Mouse (Mus musculus) ovary, adult 18-20 months (tissue): Measurements from ENCODE around the gene Dcbld2.

Source experiments
- DNase-seq: peaks from one replicate; pipeline ENCODE4 v3.0.0; 2022; ENCODE audit warnings: low spot score, mixed read lengths

Dcbld2 gene

DNA sequence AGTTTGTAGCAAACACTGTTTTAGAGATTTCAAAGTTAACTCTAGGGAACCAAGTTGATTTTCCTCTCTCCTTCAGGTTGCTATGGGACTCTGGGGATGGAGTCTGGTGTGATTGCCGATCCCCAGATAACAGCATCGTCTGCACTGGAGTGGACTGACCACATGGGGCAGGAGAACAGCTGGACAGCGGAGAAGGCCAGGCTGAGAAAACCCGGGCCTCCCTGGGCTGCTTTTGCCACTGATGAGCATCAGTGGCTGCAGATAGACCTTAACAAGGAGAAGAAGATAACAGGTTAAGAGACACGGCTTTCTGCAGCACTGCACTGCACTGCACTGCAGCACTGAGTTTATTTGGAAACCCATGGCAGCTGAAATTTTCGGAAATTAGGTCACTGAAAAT lies 42.4 kb downstream of the Dcbld2 start:
- DNase-seq: no peak

DNA sequence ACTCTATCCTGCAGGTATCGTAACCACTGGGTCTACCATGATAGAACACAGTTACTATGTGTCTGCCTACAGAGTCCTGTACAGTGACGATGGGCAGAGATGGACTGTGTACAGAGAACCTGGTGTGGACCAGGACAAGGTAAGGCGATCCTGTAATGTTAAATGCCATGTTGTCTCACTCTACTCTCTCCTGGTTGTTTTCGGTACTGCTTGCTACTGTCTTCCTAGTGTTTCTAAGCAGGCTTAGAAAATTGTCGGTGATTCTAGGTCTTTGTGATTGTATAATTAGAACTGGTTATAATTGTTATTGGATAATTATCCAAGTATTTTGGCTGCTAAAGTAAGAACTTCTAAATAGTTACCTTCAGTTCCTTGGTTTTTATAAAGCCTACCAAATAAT lies 43.4 kb downstream of the Dcbld2 start:
- DNase-seq: no peak

DNA sequence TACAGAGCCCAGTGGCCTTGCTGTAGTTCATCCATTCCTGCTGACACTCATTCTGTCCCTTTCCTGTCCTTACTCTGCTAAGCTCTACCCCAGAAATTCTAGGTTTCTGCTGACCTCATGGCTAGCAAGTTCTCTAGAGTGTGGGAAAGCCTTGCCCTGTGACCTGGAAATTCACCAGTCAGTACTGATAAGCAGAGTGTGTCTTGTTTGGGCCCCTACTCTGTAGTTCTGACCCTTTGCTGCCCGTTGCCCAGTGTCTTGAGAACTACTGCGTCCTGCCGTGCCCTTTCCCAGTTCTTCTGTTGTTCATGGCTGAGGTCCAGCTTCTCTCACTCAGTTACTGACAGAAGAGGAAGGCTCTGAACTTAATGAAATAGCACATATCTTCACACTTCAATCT lies 44.9 kb downstream of the Dcbld2 start:
- DNase-seq: no peak

DNA sequence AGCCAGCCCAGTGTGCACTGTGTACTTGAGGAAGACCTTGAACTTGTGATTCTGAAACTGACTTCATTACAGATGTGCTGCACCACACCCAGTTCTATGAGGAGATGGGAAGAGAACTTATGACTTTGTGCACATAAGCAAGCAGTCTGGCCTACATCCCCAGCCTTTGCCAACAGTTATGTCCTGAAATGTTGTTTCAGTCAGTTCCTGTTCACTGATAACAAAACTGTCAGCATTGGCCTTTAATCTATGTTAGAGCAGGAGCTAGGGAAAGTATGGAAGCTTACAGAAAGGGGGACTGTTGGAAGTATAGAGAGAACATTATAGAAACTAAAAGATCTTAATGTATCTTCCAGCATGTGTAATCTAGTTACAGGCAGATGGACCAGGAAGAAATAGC lies 45.6 kb downstream of the Dcbld2 start:
- DNase-seq: no peak

DNA sequence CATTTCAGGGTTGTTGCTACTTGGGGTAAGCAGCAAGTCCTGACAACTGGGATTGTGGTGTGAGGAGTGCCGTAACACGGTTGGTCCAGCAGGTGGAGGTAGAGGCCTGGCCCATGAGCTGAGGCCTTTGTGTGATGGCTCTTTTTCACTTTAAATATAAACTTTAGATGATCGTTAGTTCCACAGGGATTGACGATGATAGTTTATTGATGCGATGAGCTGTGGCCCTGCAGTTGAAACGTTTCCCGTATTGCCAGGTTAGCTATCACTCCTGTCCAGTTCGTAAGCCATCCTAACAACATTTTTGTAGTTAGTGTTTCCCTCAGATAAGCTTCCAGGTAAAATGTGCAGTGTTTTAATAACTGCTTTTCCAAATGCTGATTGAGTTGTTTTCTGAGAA lies 46.4 kb downstream of the Dcbld2 start:
- peak; percentile 24 for DNase-seq

DNA sequence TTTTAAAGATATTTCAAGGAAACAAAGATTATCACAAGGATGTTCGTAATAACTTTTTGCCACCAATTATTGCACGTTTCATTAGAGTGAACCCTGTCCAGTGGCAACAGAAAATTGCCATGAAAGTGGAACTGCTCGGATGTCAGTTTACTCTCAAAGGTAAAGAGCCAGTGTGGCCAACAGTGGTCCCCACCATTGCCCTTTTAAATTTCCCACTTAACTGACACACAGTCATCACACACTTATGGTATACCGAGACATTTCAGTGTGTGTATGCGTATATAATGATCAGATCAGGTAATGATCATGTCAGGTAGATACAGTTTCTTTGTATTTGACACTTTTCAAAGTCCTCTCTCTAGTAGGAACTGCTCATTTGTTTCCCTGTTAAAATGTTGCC lies 46.9 kb downstream of the Dcbld2 start:
- no peak for DNase-seq

DNA sequence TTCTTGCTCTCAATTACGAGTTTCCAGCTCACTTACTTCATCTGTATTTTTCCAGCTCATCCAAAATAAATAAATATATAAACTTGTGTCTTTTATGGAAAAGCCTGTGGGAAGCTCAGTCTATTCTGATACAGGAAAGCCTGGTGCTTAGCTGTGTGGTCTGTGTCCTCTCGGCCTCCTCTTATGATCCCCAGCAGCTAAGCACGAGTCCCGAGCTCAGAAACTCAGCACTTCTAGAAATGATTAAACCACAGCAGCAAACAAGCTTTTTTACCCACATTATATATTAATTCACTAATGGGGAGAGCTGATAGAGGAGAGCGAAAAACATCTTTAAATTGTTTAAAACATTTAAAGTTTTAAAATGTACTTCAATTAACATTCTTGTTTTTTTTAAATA lies 48.2 kb downstream of the Dcbld2 start:
- DNase-seq: no peak

DNA sequence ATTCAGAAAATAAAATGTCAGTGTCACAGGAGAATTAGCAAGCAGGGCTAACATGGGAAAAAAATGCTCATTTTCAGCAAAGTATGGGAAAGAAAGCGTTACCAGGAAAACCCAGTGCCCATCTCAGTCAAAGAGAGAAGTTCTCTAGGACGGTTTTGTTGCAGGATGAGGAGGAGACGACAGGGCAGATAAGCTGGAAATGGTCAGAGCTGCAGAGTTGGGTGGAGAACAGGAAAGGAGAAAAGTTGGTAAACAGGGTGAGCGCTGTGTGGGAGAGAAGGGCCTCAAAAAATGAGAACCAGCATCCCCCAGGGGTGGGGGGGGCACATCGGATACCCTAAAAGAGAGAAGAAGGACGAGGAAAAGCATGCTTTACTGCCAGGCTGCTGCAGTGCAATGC lies 48.7 kb downstream of the Dcbld2 start:
- no peak for DNase-seq

DNA sequence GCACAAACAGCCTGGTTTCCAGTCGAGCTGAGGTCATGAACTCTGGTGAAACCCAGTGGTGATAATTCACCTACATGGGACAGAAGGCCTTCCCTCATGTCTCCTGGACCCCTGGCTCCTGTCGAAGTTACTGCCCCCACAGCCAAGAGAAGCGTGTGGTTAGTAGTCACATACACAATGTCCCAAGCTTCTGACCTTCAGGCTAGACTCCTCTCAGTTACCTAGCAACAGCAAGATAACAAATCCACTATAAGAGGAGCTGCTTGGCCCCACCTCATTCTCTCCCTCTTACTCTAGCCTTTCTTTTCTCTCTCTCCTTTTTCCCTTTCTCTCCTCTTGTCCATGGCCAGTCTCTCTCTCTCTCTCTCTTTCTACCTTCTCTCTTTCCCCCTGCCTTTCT lies 51.7 kb downstream of the Dcbld2 start:
- peak; percentile 29 for DNase-seq

DNA sequence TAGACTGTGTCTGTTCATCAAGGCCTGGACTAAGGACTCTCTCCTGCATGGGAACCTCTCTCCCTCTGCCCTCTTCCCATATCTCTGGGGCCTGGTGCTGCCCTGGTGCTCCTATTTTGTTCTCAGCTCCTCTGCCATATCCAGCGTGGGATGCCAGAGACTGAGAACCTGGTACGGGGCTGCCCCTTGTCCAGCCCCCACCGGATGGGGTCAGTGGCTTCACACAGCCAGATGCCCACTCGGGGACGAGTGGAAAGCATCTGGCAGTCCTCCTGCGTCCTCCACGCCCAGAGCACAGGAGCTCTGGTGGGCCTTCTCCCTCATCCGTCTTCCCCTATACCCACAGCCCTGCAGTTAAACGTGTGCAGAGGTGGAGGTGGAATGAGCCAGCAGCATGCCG lies 52.1 kb downstream of the Dcbld2 start:
- DNase-seq: no peak

DNA sequence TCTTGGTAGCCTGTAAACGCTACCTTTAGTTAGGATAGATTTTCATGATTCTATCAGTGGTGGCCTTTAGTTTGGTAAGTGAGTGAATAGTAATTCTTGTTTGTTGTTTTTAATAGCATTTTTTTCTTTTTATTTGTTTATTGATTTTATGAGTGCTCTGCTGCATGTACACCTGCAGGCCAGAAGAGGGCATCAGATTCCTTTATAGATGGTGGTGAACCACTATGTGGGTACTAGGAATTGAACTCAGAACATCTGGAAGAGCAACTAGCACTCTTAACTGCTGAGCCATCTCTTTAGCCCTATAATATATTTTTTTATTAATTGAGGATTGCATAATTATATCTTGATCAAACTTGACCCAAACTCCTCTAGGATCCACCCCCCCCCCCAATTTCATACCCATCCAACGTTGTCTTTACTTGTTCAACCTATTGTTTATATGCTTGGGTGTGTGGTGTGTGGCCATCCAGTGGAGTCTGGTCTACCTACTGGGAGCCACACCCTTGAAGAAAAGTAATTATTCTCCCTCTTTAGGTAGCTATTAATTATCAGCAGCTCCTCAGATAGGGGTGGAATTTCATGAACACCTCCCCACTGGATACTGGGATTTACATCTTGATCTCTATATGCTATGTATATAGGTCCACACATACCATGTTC lies 53.7 kb downstream of the Dcbld2 start:
- DNase-seq: no peak

DNA sequence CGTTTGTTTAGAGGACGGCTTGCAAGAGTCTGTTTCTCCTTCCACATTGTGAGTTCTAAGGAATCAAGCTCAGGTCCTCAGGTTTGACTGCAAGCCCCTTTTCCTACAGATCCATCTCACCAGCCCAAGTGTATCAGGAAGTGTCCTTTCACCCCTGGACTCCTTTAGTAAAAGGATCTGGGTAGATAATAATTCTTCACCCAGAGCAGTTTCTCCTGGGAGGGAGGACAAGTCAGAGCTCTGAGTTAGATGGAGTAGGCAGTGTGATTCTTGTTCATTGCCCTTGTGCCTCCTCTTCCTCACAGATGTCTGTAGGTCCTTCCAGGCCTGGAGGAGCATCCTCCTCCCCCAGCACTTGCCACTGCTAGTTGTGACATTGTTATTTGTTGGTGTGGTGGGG lies 54.3 kb downstream of the Dcbld2 start:
- no peak for DNase-seq

DNA sequence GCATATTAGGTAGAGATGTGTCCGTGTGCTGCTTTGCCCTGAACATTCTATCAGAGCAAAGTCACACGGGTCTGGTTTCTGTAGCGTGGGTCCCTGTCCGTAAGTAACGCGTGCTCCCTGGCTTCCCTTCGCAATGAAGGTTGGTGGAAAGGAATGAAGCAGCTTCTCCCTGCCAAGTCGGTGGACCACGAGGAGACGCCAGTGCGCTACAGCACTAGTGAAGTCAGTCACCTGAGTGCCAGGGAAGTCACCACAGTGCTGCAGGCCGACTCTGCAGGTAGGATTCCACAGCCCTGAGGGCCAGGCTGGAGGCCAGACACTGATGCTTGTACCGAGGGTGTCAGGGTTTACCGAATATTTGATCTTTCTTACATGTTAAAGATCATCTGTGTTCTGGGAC lies 55.8 kb downstream of the Dcbld2 start:
- DNase-seq: no peak

DNA sequence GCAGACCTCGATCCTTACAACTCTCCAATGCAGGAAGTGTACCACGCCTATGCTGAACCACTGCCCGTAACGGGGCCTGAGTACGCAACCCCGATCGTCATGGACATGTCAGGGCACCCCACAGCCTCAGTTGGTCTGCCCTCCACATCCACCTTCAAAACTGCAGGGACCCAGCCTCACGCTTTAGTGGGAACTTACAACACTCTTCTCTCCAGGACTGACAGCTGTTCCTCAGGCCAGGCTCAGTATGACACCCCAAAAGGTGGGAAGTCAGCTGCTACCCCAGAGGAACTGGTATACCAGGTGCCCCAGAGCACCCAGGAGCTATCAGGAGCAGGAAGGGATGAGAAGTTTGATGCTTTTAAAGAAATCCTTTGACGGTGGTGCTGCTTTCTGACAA lies 57.2 kb downstream of the Dcbld2 start:
- DNase-seq: no peak

DNA sequence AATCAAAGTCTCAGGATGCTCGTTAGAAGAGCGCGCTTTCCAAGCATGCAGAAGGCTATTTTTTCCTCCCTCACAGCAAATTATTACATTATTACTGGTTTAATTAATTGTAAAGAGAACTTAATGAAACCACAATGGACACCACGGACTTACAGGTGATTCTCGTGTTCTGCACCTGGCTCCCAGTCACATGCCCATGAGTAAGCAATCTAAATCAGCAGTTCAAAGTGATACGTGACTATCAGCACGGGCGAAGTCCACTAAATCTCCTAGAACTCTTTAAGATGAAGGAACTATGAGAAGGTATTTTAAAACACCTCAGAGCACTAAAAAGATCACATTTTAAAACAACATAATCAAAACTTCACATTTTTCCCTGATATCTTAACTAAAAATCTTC lies 61.8 kb downstream of the Dcbld2 start:
- no peak for DNase-seq

DNA sequence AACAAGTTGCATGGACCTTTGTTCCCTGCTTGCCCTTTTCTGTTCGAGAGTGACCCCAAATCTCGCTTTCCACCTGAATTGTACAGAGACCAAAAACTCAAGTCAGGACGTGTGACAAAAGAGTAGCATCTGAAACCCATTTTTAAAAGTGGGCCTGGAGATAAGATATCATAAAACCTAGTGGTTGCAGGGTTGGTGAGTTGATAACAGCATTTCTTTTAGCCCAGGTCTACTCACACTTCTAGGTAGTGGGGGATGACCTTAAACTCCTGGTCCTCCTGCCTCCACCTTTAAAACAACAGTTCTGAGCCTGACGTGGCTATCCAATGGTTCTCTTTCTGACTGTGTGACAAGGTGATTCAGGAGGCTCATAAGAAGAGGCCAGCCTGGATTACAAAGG lies 62.6 kb downstream of the Dcbld2 start:
- DNase-seq: no peak

DNA sequence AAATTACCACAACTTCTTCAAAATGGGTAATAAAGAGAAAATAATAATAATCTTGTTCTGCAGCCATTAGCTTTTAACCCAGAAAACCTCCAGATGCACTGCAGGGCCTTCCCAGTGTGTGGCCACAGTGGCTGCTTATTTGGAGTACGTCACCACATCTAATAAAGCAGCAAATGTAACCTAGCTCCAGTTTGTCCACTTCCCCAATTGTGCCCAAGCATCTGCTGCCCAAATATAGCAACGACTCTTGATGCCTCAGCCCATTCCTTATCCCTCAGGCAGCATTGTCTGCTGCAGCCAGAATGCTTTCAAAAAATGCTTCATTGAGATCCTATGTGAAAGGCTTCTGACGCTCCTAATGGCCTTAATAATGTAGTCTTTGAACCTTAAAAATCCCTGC lies 66.6 kb downstream of the Dcbld2 start:
- no peak for DNase-seq

DNA sequence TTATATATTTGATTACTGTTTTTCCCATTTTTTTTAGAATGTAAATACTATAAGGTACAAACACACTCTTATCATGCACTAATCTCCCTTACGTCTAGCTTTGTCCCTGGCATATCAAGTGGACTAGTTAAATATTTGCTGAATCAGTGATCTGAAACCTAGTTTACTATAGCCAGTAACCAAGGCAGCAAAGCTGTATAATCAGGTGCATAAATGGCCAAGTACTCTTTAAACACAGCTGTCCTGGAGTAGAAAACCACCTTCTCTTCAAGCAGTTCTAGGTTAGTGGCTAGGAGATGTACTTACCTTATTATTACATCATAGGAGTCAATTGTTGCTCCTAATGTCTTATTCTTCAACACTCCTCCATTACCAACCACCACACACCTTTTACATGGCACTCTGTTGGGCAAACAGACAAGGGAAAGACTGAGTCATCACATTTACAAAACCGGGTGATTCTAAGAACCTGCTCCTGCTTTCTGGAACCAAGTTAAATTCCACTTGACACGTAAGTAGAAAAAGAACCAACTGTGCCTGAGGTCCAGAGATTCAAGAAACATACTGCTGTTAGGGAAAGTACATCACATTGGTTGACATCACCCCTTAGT lies 67.4 kb downstream of the Dcbld2 start:
- DNase-seq: no peak

DNA sequence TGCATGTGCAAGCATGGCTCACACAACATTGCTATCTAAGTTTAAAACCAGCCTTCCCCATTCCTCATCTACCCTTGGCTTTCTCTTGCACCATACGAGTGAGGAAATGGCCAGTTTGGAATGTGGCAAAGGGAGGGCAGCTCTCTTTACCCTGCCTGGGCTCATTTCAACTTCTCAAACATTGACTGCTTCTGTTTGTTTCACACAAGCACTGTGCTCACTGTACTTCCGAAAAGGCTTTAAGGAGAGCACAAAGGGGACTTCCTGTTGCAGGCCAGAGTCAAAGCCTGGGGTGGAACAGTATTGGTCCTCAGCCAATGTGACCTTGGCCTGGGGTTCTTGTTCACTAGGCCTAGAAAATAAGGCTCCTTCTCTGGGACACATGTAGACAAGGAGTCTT lies 68.1 kb downstream of the Dcbld2 start:
- no peak for DNase-seq

DNA sequence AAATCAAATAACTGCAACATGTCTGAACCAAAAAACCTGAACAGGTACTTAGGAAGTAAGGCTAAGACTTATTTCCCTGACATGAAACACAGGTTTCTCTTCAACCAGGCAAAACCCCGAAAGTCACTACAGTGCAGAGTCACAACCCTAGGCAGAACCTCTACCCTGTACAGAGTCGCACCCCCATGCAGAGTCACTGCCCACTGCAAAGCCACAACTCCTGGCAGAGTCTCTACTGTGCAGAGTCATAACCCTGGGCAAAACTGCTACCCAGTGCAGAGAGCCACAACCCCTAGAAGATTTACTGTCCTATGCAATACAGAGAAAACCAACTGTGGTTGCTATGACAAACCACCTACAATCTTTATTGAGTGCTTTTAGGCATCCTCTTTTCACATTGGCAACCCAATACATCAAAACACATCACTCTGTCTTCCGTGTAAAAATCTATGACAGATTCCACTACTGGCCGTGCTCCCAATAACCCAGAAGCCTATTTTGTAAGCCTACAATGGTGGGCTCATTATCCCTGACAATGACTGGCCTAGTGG lies 71.7 kb downstream of the Dcbld2 start:
- no peak for DNase-seq

DNA sequence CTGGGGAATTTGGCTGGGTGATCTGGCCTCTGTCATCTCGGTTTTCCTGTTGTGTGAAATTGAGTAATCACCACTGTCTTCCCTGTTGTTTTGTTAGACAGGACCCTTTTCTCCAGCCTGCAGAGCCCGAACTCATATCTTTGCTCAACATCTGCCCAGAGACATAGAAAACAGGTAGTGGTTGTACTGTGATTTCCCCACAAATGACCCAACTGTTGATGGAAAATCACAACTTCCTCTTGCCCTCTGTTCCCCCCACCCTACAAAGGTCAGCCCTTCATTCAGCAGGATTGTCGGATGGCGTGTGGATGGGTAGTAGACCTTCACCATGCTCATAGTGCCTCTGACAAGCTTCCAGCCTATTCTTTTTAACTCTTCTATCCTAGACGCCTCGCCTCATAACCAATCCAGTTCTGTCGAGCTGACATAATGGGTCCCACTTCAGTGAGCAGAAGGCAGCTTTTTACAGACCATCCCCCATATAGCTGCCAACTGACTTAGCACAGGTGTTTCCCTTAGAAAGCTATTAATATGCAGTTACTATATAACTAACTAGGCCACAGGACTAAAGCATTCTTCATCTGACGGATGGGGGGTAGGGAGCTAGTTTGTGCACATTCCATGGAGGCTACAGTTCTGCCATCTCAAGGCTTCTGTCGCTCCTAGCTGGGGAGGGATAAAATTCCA lies 73.1 kb downstream of the Dcbld2 start:
- DNase-seq: no peak

DNA sequence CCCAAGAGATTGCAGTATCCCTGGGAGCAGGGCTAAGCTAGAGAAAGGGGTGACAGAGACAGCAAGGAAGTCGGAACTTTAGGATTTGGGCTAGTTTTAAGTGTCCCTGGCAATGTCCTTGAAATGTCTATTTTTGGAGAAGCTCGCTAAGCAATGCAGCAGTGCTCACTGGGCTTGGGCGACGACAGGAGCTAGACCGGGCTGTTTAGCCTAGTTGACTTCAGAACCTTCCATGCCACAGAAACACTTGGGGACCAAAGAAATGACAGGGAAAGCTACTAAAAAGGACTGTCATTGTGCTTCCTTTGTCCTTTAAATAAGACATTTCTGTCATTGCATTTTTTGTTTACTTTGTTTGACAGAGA lies 73.6 kb downstream of the Dcbld2 start:
- DNase-seq: no peak

DNA sequence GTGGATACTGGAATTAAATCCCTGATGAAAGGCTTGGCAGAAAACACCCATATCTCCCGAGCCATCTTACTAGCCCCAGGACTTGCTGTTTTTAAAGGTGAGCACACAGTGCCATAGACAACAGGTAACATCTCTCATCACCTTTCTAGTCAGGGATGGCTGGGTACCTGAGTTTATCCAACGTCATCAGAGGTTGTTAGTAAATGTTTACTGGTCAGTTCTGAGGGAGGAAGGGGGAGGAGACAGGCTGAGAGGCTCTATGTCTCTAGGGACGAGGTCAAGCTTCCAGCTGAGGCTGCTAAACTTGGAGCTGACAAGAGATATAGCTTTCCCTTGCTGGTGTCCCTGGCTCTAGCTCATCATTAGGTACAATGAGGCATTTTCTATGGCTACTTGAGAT lies 74.1 kb downstream of the Dcbld2 start:
- no peak for DNase-seq

DNA sequence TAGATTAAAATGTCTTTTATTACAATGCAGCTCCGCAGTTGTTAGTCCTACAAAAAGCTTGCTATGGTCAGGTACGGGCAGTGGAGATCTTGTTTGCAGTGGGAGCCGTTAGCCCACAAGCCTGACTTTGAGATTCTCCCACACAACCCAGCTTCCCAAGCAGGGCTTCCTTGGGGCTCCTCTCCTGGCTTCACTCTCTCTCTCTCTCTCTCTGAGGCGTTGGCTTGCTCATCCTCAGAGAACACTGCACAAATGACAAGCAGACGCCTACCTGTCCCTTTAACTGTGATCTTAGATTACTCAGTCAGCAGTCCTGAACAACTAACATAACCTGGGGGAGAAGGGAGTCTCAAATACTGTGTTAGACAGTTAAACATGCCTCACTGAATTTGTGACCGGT lies 79.6 kb downstream of the Dcbld2 start:
- no peak for DNase-seq
